Mouse (Mus musculus): ENCODE results near the gene 4930404N11Rik. TPM values are rescaled to one million over a fixed set of nuclear protein-coding genes. Genes with fewer than 3 reads are reported as not detected.

Gene 4930404N11Rik
- polyA plus RNA-seq, 1 experiment from 2014 or later = 0.92 TPM

- no peaks in the 10 kb centered on the region for H3K27me3 ChIP-seq
- H3K9ac ChIP-seq (replicated peaks) = peak within 1 kb of the TSS; percentile 97
- WGBS = under 1% methylated on average over 31 of the region's 59 CpGs
- peak within 1 kb of the TSS; percentile 81 for H3K27ac ChIP-seq (replicated peaks)
- no peaks in the 10 kb centered on the region for H3K9me3 ChIP-seq
- peak within 1 kb of the TSS; percentile 84 for H3K4me2 ChIP-seq (replicated peaks)
- peak within 1 kb of the TSS; percentile 85 for H3K4me3 ChIP-seq
- ATAC-seq (ENCODE audit: low FRiP score, low read depth) = peak; percentile 72
- H3K4me1 ChIP-seq = peaks cover 33% of the 10 kb centered on the region
- H3K36me3 ChIP-seq = peaks cover 28% of the 10 kb centered on the region
Measured at GRCm38 (mm10) chr10:81377793-81378552, 12.4 kb upstream of the 4930404N11Rik start, which contains the start of gene Fzr1. TSS of gene Fzr1 (minus strand) at chr10:81378516.

GRCm38 (mm10) chr10:81377362-81377664 is 11.7 kb upstream of the 4930404N11Rik start:
- peaks cover 33% of the 10 kb centered on the region for H3K4me1 ChIP-seq
- no peaks in the 10 kb centered on the region for H3K9me3 ChIP-seq
- H3K9ac ChIP-seq (replicated peaks) = peak overlapping the region; percentile 97
- H3K27me3 ChIP-seq = no peaks in the 10 kb centered on the region
- peaks cover 34% of the 10 kb centered on the region for H3K36me3 ChIP-seq
- H3K4me3 ChIP-seq = peak overlapping the region; percentile 85
- ATAC-seq (ENCODE audit: low FRiP score, low read depth) = no peak
- H3K4me2 ChIP-seq (replicated peaks) = peak overlapping the region; percentile 84
- 63% methylated on average over 2 of the region's 2 CpGs for WGBS
- 0 out of 2 replicates have a peak overlapping the region, but pooled peaks have one; percentile 73 for H3K27ac ChIP-seq (replicated peaks)

GRCm38 (mm10) chr10:81376561-81377361 is 11.1 kb upstream of the 4930404N11Rik start:
- H3K4me1 ChIP-seq = peaks cover 29% of the 10 kb centered on the region
- H3K4me3 ChIP-seq = peak overlapping the region; percentile 85
- 40% methylated on average over 6 of the region's 6 CpGs for WGBS
- 0 out of 2 replicates have a peak overlapping the region, but pooled peaks have one; percentile 3 for H3K27ac ChIP-seq (replicated peaks)
- H3K36me3 ChIP-seq = peaks cover 40% of the 10 kb centered on the region
- ATAC-seq (ENCODE audit: low FRiP score, low read depth) = no peak
- H3K9ac ChIP-seq (replicated peaks) = peak overlapping the region; percentile 97
- H3K4me2 ChIP-seq (replicated peaks) = peak overlapping the region; percentile 84
- no peaks in the 10 kb centered on the region for H3K9me3 ChIP-seq
- H3K27me3 ChIP-seq = no peaks in the 10 kb centered on the region

- ATAC-seq (ENCODE audit: low FRiP score, low read depth) = no peak
- Histone ChIP-seq H3K9me3 (no peaks in the 10 kb centered on the region), H3K36me3 (peaks cover 54% of the 10 kb centered on the region), H3K4me3 (no peak overlapping the region), H3K4me1 (peaks cover 29% of the 10 kb centered on the region), H3K4me2 (replicated peaks) (0 out of 2 replicates have a peak overlapping the region, but pooled peaks have one; percentile 84), H3K27ac (replicated peaks) (no peak overlapping the region), H3K27me3 (no peaks in the 10 kb centered on the region), H3K9ac (replicated peaks) (no peak overlapping the region)
- 92% methylated on average over 10 of the region's 10 CpGs for WGBS
Measured at GRCm38 (mm10) chr10:81375322-81375721, 9.7 kb upstream of the 4930404N11Rik start.

GRCm38 (mm10) chr10:81367207-81367495 is 1.5 kb upstream of the 4930404N11Rik start:
- H3K4me2 ChIP-seq (replicated peaks) = no peak overlapping the region
- 78% methylated on average over 6 of the region's 6 CpGs for WGBS

GRCm38 (mm10) chr10:81366477-81367206 is 1.0 kb upstream of the 4930404N11Rik start:
- WGBS = 80% methylated on average over 6 of the region's 6 CpGs
- Histone ChIP-seq H3K4me1 (peaks cover 43% of the 10 kb centered on the region), H3K36me3 (peaks cover 56% of the 10 kb centered on the region), H3K9ac (replicated peaks) (peak overlapping the region; percentile 28; the same call in 1 of the 2 replicates), H3K27ac (replicated peaks) (peak overlapping the region; percentile 54), H3K4me3 (no peak overlapping the region), H3K4me2 (replicated peaks) (no peak overlapping the region), H3K27me3 (peaks cover 36% of the 10 kb centered on the region), H3K9me3 (no peaks in the 10 kb centered on the region)
- no peak for ATAC-seq (ENCODE audit: low FRiP score, low read depth)

More at GRCm38 (mm10) chr10:81367207-81367495, 1.5 kb upstream of the 4930404N11Rik start:
- ATAC-seq (ENCODE audit: low FRiP score, low read depth) = no peak
- H3K4me3 ChIP-seq = no peak overlapping the region
- H3K4me1 ChIP-seq = peaks cover 43% of the 10 kb centered on the region
- no peaks in the 10 kb centered on the region for H3K9me3 ChIP-seq
- peaks cover 61% of the 10 kb centered on the region for H3K36me3 ChIP-seq
- H3K27ac ChIP-seq (replicated peaks) = 0 out of 2 replicates have a peak overlapping the region, but pooled peaks have one; percentile 25
- peaks cover 36% of the 10 kb centered on the region for H3K27me3 ChIP-seq
- 0 out of 2 replicates have a peak overlapping the region, but pooled peaks have one; percentile 28 for H3K9ac ChIP-seq (replicated peaks)

DNA sequence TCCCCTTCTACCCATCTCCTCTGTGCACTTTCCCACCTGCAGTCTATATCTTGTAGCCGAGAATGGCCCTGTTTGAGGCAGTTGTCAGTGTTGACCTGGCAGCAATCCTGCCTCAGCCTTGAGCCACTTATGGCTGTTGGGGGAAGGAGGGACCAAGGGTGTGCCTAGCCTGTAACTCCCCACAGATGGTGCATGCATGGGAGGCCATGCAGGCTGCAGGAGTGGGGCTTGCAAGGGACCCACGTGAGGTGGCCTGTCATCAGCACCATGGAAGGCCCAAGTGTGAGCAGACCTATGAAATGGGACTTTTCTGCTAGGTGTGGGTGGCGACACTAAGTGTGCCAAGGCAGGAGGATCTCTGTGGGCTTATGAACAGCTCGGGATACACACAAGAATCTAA is 543 bp downstream of the 4930404N11Rik start:
- ATAC-seq (ENCODE audit: low FRiP score, low read depth) = peak; percentile 10; the same call in 1 of the 2 replicates
- WGBS = 28% methylated on average over 4 of the region's 4 CpGs
- Histone ChIP-seq H3K4me3 (no peak overlapping the region), H3K27me3 (peaks cover 36% of the 10 kb centered on the region), H3K9ac (replicated peaks) (no peak overlapping the region; the same call in 1 of the 2 replicates), H3K36me3 (peaks cover 41% of the 10 kb centered on the region), H3K27ac (replicated peaks) (no peak overlapping the region), H3K4me2 (replicated peaks) (peak overlapping the region; percentile 48; the same call in 1 of the 2 replicates), H3K4me1 (peaks cover 51% of the 10 kb centered on the region), H3K9me3 (no peaks in the 10 kb centered on the region)

GRCm38 (mm10) chr10:81364666-81365065 is 950 bp downstream of the 4930404N11Rik start:
- Histone ChIP-seq H3K27ac (replicated peaks) (no peak overlapping the region), H3K9me3 (no peaks in the 10 kb centered on the region), H3K9ac (replicated peaks) (no peak overlapping the region; the same call in 1 of the 2 replicates), H3K27me3 (peaks cover 36% of the 10 kb centered on the region), H3K4me2 (replicated peaks) (peak overlapping the region; percentile 48), H3K36me3 (peaks cover 36% of the 10 kb centered on the region), H3K4me1 (peaks cover 52% of the 10 kb centered on the region), H3K4me3 (peak overlapping the region; percentile 28)
- 11% methylated on average over 28 of the region's 28 CpGs for WGBS
- ATAC-seq (ENCODE audit: low FRiP score, low read depth) = no peak; the same call in 1 of the 2 replicates

- Histone ChIP-seq H3K27me3 (peaks cover 38% of the 10 kb centered on the region), H3K9me3 (no peaks in the 10 kb centered on the region), H3K4me3 (peak overlapping the region; percentile 28), H3K36me3 (peaks cover 27% of the 10 kb centered on the region), H3K4me2 (replicated peaks) (peak overlapping the region; percentile 48), H3K9ac (replicated peaks) (peak overlapping the region; percentile 28; the same call in 1 of the 2 replicates), H3K4me1 (peaks cover 62% of the 10 kb centered on the region), H3K27ac (replicated peaks) (no peak overlapping the region)
- no peak for ATAC-seq (ENCODE audit: low FRiP score, low read depth)
- WGBS = 12% methylated on average over 49 of the region's 54 CpGs
Measured at GRCm38 (mm10) chr10:81363436-81364346, 1.9 kb downstream of the 4930404N11Rik start.

GRCm38 (mm10) chr10:81362336-81362949 is 3.2 kb downstream of the 4930404N11Rik start:
- Histone ChIP-seq H3K27ac (replicated peaks) (no peak overlapping the region), H3K4me1 (peaks cover 73% of the 10 kb centered on the region)
- no peak for ATAC-seq (ENCODE audit: low FRiP score, low read depth)

More at GRCm38 (mm10) chr10:81362336-81362949, 3.2 kb downstream of the 4930404N11Rik start:
- Histone ChIP-seq H3K9ac (replicated peaks) (no peak overlapping the region), H3K36me3 (peaks cover 14% of the 10 kb centered on the region), H3K4me2 (replicated peaks) (no peak overlapping the region), H3K9me3 (no peaks in the 10 kb centered on the region), H3K27me3 (peaks cover 50% of the 10 kb centered on the region), H3K4me3 (no peak overlapping the region)
- 80% methylated on average over 12 of the region's 12 CpGs for WGBS
